Mouse (Mus musculus) heart, postnatal 0 days (tissue): ENCODE results near the gene Gpatch2. TPM values are rescaled to one million over a fixed set of nuclear protein-coding genes. Genes with fewer than 3 reads are reported as not detected.

Experiments used
- ATAC-seq: fragments of 200-750 bp; cut with Nextera tagmentation; 2 replicates; pipeline ENCODE4 v1.8.0; 2017; ENCODE audit warnings: low read depth, moderate number of reproducible peaks, moderate library complexity; ENCODE audit not compliant: insufficient read depth
- DNase-seq: peaks from one replicate; pipeline ENCODE4 v3.0.0-alpha.2; 2016; ENCODE audit warnings: low spot score
- H3K27ac ChIP-seq: fragments of 300-500 bp; sonication (generic); 2 replicates; pipeline ENCODE4 v1.5.1; 2014; ENCODE audit warnings: low read depth, mild to moderate bottlenecking
- H3K27me3 ChIP-seq: fragments of 300-500 bp; sonication (generic); 2 replicates; pipeline ENCODE4 v1.6.1; 2014; ENCODE audit warnings: low read length, mixed read lengths; ENCODE audit not compliant: control insufficient read depth, insufficient read depth
- H3K36me3 ChIP-seq: fragments of 300-500 bp; sonication (generic); replicated peaks from 2 replicates; pipeline ENCODE4 v1.6.1; 2014; ENCODE audit warnings: low read length, mixed read lengths; ENCODE audit not compliant: control insufficient read depth, insufficient read depth
- H3K4me1 ChIP-seq: fragments of 300-500 bp; sonication (generic); 2 replicates; pipeline ENCODE4 v1.6.1; 2014; ENCODE audit warnings: antibody characterized with exemption; ENCODE audit not compliant: control insufficient read depth, insufficient read depth
- H3K4me2 ChIP-seq: fragments of 300-500 bp; sonication (generic); 2 replicates; pipeline ENCODE4 v1.6.1; 2014; ENCODE audit warnings: low read depth, mild to moderate bottlenecking, low read length, moderate library complexity
- H3K4me3 ChIP-seq: fragments of 300-500 bp; sonication (generic); 2 replicates; pipeline ENCODE4 v1.5.1; 2014; ENCODE audit warnings: low read depth, low read length
- H3K9ac ChIP-seq: fragments of 300-500 bp; sonication (generic); replicated peaks from 2 replicates; pipeline ENCODE4 v1.6.1; 2014; ENCODE audit warnings: low read depth, low read length, mixed read lengths
- H3K9me3 ChIP-seq: fragments of 300-500 bp; sonication (generic); replicated peaks from 2 replicates; pipeline ENCODE4 v1.6.1; 2016; ENCODE audit warnings: low read length; ENCODE audit not compliant: control insufficient read depth
- CTCF ChIP-seq: IDR thresholded peaks from 2 replicates; pipeline ENCODE4 v1.5.1; 2016; ENCODE audit warnings: antibody characterized with exemption, control low read depth, low read depth
- EP300 ChIP-seq: IDR thresholded peaks from 2 replicates; pipeline ENCODE4 v1.6.1; 2016; ENCODE audit warnings: antibody characterized with exemption, low read depth
- WGBS: fragments of 180-500 bp; shearing (Covaris S2); extraction: QIAGEN DNeasy Blood & Tissue Kit; methylation state at CpG from one replicate; pipeline ENCODE4 v1.1.7; 2014; 5-methylcytosine and 5-hydroxymethylcytosine counted together
- polyA plus RNA-seq: library from polyadenylated mRNA; unstranded; fragments of >200 nt; fragmentation: Nextera tagmentation; extraction: Ambion mirVana; gene quantifications from 2 replicates; pipeline ENCODE4 v1.2.1, GENCODE M21; 2015
- total RNA-seq: library from RNA; depleted of rRNA; stranded (reverse); fragments of >200 nt; gene quantifications from 2 replicates; pipeline ENCODE4 v1.2.3, GENCODE M21; 2014; ENCODE audit warnings: low replicate concordance

Gene Gpatch2
- total and polyA plus RNA-seq, 2 experiments from 2014 or later, result 7.4 to 9.2 TPM

GRCm38 (mm10) chr1:187250741-187251262 lies 35.5 kb downstream of the Gpatch2 start:
- H3K4me2 ChIP-seq, result no peak overlapping the region
- H3K4me1 ChIP-seq, result no peaks in the 10 kb centered on the region
- WGBS, result 64% methylated on average over 1 of the region's 1 CpGs
- DNase-seq, result no peak
- ATAC-seq, result no peak
- H3K27me3 ChIP-seq, result no peaks in the 10 kb centered on the region
- H3K9me3 ChIP-seq, result no peaks in the 10 kb centered on the region
- peaks cover 7% of the 10 kb centered on the region; the same call in 1 of the 2 replicates for H3K36me3 ChIP-seq
- H3K27ac ChIP-seq, result no peak overlapping the region
- H3K9ac ChIP-seq, result no peak overlapping the region
- H3K4me3 ChIP-seq, result no peak overlapping the region
- TF ChIP-seq EP300, result no peak
- TF ChIP-seq CTCF, result no peak

- TF ChIP-seq CTCF (no peak), EP300 (no peak)
- H3K9me3 ChIP-seq, result no peaks in the 10 kb centered on the region
- H3K36me3 ChIP-seq, result no peaks in the 10 kb centered on the region
- H3K4me2 ChIP-seq, result no peak overlapping the region
- H3K27me3 ChIP-seq, result no peaks in the 10 kb centered on the region
- H3K27ac ChIP-seq, result no peak overlapping the region
- no peaks in the 10 kb centered on the region for H3K4me1 ChIP-seq
- H3K9ac ChIP-seq, result no peak overlapping the region
- 81% methylated on average over 4 of the region's 4 CpGs for WGBS
- H3K4me3 ChIP-seq, result no peak overlapping the region
- no peak for DNase-seq
- no peak for ATAC-seq
Measured at GRCm38 (mm10) chr1:187258756-187259155, 43.4 kb downstream of the Gpatch2 start.

GRCm38 (mm10) chr1:187267601-187268000 lies 52.3 kb downstream of the Gpatch2 start:
- H3K36me3 ChIP-seq, result no peaks in the 10 kb centered on the region
- no peak for TF ChIP-seq EP300
- TF ChIP-seq CTCF, result no peak
- H3K9ac ChIP-seq, result no peak overlapping the region
- no peak for DNase-seq
- no peaks in the 10 kb centered on the region for H3K27me3 ChIP-seq
- 74% methylated on average over 4 of the region's 4 CpGs for WGBS
- no peak overlapping the region for H3K27ac ChIP-seq
- ATAC-seq, result no peak
- no peaks in the 10 kb centered on the region for H3K4me1 ChIP-seq
- H3K4me2 ChIP-seq, result no peak overlapping the region
- no peaks in the 10 kb centered on the region for H3K9me3 ChIP-seq
- no peak overlapping the region for H3K4me3 ChIP-seq

GRCm38 (mm10) chr1:187270318-187271247 lies 55.3 kb downstream of the Gpatch2 start:
- H3K27ac ChIP-seq, result no peak overlapping the region
- H3K4me3 ChIP-seq, result no peak overlapping the region
- H3K9ac ChIP-seq, result no peak overlapping the region
- DNase-seq (no peak), ATAC-seq (no peak)
- no peaks in the 10 kb centered on the region for H3K27me3 ChIP-seq
- H3K4me2 ChIP-seq, result no peak overlapping the region
- no peaks in the 10 kb centered on the region for H3K4me1 ChIP-seq
- no peaks in the 10 kb centered on the region for H3K36me3 ChIP-seq
- H3K9me3 ChIP-seq, result no peaks in the 10 kb centered on the region
- TF ChIP-seq EP300 (no peak), CTCF (no peak)
- WGBS, result 67% methylated on average over 10 of the region's 10 CpGs

GRCm38 (mm10) chr1:187277324-187277723 lies 62.0 kb downstream of the Gpatch2 start:
- no peak for ATAC-seq
- no peaks in the 10 kb centered on the region for H3K9me3 ChIP-seq
- 68% methylated on average over 9 of the region's 9 CpGs for WGBS
- H3K4me1 ChIP-seq, result no peaks in the 10 kb centered on the region
- TF ChIP-seq EP300 (no peak), CTCF (no peak)
- no peak overlapping the region for H3K4me2 ChIP-seq
- H3K4me3 ChIP-seq, result no peak overlapping the region
- no peaks in the 10 kb centered on the region for H3K36me3 ChIP-seq
- DNase-seq, result no peak
- no peak overlapping the region for H3K9ac ChIP-seq
- no peak overlapping the region for H3K27ac ChIP-seq
- no peaks in the 10 kb centered on the region for H3K27me3 ChIP-seq
